Mouse (Mus musculus): Measurements from ENCODE around the gene Cdhr4.

DNA sequence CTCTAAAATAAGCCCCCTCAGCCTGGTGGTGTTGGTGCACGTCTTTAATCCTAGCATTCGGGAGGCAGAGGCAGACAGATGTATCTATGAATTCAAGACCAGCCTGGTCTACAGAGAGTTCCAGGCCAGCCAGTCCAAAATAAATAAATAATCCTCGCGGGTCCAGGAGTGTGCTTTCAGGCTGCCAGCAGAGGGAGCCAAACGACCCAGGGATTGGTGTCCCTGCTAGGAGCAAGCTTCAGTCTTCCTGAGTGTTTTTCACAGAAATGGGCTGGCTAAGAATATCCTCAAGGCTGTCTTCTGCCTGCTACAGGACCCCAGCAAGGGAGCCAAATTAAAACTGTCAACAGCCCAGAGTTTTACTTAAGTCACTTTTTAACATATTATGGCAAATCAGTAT, 28.6 kb upstream of the Cdhr4 start:
- TF ChIP-seq CTCF (IDR thresholded peaks at IDR 0.05; ENCODE audit: borderline replicate concordance, extremely low read depth, insufficient read depth, insufficient read length) (peak; percentile 96), POLR2A (IDR thresholded peaks at IDR 0.05; ENCODE audit: borderline replicate concordance, extremely low read depth, insufficient read depth, insufficient read length, poor library complexity, severe bottlenecking) (no peak)

All from brain, embryonic 14.5 days (tissue).